Mouse (Mus musculus): ENCODE measurements around the gene Mark3. TPM values are rescaled to one million over a fixed set of nuclear protein-coding genes. Genes with fewer than 3 reads are reported as not detected.

Gene Mark3
- polyA plus RNA-seq, 1 experiment from 2014 or later, result 20.7 TPM

DNA sequence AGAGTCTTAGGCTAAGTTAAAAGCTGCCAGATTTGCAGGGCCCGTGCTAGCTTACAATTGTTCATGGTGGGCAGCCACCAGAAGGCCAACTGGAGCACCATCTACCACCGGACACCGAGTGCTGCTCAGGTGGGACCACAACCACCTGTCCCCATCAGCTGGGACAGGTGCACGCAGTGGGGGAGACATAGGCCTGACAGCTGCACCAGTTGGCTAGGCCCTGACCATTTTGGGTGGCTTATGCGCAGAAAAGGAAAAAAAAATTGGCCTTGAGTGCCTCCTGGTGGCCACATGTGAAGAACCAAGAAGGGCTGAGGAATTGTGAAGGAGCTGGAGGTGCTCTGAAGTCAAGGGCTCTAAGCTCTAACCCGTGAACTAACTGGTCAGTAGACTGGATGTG lies 121.9 kb downstream of the Mark3 start:
- Histone ChIP-seq H3K36me3 (ENCODE audit: inconsistent target) (no peaks in the 10 kb centered on the region), H3K27ac (peak overlapping the region; percentile 4; the same call in 1 of the 2 replicates), H3K79me2 (ENCODE audit: inconsistent target) (no peaks in the 10 kb centered on the region), H3K4me3 (ENCODE audit: inconsistent target) (no peak overlapping the region)
- 34% methylated on average over 6 of the region's 6 CpGs for WGBS (ENCODE audit: missing documents)

DNA sequence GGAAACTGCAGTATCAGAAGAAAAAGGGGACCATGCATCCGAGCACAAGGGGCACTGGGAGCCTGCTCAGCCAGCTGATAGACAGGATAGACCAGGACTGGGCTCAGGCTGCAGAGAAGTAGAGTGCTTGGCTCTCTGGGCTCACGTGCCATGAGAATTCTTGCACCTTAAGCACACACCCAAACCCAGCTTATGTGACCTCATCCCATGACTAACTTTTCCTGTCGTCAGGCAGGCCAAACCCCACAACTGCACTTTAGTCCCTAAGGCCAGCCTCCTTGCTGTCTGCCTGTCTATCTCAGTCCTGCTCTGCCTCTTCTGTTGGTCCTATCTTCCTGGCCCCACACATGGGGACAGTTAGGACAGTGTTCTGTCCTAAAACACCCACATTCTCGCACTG lies 123.4 kb downstream of the Mark3 start:
- 66% methylated on average over 4 of the region's 4 CpGs for WGBS (ENCODE audit: missing documents)
- no peaks in the 10 kb centered on the region for H3K79me2 ChIP-seq (ENCODE audit: inconsistent target)

DNA sequence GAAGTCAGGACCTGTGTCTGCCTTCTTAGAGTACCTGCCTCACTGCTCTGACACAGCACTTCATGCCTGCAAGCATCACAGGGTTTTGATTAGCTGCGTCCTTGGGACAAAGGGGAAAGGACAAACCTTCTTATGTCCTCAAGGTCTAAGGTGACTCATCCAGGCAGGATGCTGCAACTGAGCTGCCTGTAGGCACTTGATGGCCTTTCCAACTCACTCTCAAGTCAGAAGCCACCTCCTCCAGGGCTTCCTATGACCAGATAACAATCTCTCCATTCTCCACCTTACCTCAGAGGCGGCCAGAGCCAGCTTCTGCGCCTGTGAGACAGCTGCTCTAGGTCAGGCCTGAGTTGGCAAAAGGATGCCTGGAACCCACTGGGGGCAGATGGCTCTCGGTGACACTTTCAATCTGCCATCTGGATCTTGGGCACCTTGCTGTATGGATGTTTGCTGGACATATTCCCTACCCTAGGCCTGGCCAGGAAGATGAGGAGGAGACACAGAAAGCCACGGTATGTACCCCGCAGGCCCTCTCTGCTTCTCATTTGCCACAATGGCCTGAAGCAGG lies 124.1 kb downstream of the Mark3 start:
- no peak overlapping the region for H3K27ac ChIP-seq
- WGBS (ENCODE audit: missing documents), result 91% methylated on average over 6 of the region's 6 CpGs
- no peaks in the 10 kb centered on the region for H3K79me2 ChIP-seq (ENCODE audit: inconsistent target)
- no peaks in the 10 kb centered on the region for H3K36me3 ChIP-seq (ENCODE audit: inconsistent target)
- H3K4me3 ChIP-seq (ENCODE audit: inconsistent target), result no peak overlapping the region

More for the DNA sequence above, 123.4 kb downstream of the Mark3 start:
- Histone ChIP-seq H3K27ac (no peak overlapping the region), H3K36me3 (ENCODE audit: inconsistent target) (no peaks in the 10 kb centered on the region), H3K4me3 (ENCODE audit: inconsistent target) (no peak overlapping the region)

DNA sequence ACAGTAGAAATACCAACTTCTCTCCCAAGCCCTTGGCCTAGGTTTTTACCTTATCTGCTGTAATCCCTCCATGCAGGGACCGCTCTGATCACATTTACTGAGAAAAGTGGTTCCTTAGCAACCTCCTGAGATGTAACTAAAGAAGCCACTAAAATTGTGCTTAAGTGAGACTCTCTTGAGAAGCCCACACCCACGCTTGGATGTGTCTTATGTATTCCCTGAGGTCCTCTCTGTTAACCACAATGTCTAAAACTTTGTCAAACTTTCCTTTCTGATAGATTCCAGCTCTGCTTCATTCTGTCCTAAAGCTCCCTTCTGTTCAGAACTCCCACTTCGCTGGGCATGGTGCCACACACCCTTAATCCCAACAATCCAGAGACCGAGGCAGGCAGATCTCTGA lies 125.2 kb downstream of the Mark3 start:
- Histone ChIP-seq H3K4me3 (ENCODE audit: inconsistent target) (no peak overlapping the region), H3K36me3 (ENCODE audit: inconsistent target) (no peaks in the 10 kb centered on the region), H3K27ac (no peak overlapping the region), H3K79me2 (ENCODE audit: inconsistent target) (no peaks in the 10 kb centered on the region)
- 94% methylated on average over 4 of the region's 4 CpGs for WGBS (ENCODE audit: missing documents)

DNA sequence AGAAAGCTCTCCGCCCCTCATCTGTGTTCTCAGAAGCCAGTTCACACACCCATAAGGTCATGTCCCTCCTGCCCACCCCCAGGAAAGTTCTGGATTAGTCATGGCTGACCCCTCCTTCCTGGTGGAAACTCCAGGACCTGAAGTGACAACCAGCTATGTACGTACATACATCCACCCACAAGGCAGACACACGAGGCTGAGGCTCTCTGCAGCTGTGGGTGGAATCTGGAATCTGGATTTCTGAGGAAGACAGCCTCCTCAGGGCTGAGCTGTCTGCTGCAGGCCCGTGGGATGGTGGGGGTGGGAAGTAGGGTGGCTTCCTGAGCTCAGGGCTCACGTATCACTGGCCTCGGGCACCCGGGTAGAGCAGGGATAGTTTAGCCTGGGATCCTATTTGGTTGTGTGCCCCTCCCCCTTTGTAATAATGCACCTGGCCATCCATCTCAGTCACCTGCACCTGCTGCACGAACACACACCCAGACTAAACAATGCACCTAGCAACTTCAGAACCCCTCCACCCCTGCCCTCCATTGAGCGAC lies 126.7 kb downstream of the Mark3 start:
- Histone ChIP-seq H3K79me2 (ENCODE audit: inconsistent target) (no peaks in the 10 kb centered on the region), H3K36me3 (ENCODE audit: inconsistent target) (no peaks in the 10 kb centered on the region), H3K4me3 (ENCODE audit: inconsistent target) (no peak overlapping the region), H3K27ac (no peak overlapping the region)
- WGBS (ENCODE audit: missing documents), result 84% methylated on average over 9 of the region's 9 CpGs

DNA sequence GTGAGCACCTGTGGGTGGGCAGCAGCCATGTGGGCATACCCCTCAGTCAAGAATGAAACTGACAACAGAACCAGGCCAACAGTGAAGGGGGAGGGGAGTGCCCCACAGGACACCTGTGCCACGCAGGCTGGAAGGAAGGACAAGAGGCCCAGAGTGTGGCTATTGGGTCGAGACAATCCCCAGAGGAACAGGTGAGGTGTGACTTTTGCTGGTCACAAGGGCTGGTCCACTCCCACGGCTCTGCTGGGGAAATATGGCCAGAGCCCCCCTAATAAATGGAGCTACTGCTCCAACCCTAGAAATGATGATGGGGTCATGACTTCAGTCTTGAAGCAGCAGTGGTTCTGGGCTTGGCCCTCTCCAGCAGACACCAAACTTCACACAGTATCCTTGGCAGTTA lies 129.0 kb downstream of the Mark3 start:
- Histone ChIP-seq H3K36me3 (ENCODE audit: inconsistent target) (no peaks in the 10 kb centered on the region), H3K4me3 (ENCODE audit: inconsistent target) (no peak overlapping the region), H3K27ac (no peak overlapping the region), H3K79me2 (ENCODE audit: inconsistent target) (no peaks in the 10 kb centered on the region)
- WGBS (ENCODE audit: missing documents), result 67% methylated on average over 3 of the region's 3 CpGs

DNA sequence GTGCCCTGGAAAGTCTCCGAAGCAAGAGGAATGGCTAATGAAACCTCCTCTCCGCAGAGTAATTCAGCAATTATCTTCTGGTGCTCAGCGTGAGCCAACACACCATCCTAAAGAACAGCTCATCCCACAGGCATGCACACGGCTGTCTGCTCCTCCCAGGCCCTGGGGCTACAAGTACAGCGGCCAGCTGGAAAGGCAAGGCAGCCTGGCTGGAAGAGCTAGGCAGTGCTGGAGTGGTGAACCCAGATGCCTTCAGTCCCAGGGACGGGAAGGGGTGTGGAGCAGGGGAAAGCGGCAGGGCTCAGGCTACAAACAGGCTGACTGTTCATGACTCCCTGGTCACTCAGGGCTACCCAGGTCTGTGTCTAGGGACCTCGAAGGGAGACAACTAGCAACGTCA lies 130.3 kb downstream of the Mark3 start:
- H3K79me2 ChIP-seq (ENCODE audit: inconsistent target), result no peaks in the 10 kb centered on the region
- 91% methylated on average over 9 of the region's 9 CpGs for WGBS (ENCODE audit: missing documents)
- H3K36me3 ChIP-seq (ENCODE audit: inconsistent target), result peaks cover 10% of the 10 kb centered on the region; the same call in 1 of the 2 replicates
- H3K4me3 ChIP-seq (ENCODE audit: inconsistent target), result no peak overlapping the region
- H3K27ac ChIP-seq, result no peak overlapping the region

DNA sequence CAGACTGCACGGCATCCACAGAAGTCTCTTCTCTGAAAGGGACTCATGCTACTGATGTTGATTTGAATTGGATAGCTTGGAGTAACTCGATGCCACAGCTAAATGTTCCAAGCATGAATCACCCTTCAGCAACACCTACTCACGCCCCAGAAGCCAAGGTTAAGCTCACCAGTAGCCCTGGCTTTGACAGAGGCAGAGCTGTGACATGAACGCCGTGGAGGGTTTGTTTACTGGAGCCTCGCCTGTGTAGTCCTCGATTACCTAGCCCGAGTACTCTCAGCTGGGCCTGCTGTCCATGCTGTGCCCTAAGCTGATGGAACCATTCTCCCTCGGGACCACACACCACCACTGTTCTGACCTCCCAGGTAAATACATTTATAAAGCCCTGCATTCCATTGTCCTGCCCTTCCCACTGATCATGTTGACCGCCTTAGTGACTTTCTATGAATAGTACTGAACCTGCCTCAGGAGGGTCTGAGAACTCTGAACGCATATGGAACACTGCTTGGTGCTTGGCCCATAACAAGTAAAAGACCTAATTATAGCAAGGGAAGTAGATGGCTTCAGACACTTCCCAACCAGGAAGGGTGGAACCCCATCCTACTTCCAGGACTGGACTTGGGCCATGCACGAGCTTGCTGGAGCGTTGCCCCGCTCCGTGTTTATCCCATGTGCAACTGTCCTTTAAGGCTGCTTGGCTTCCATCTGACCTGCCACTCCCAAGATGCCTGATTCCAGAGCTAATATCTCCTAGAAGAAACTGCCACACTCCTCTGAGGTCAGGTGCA lies 131.1 kb downstream of the Mark3 start:
- no peak overlapping the region for H3K4me3 ChIP-seq (ENCODE audit: inconsistent target)
- peaks cover 2% of the 10 kb centered on the region; the same call in 1 of the 2 replicates for H3K79me2 ChIP-seq (ENCODE audit: inconsistent target)
- H3K27ac ChIP-seq, result no peak overlapping the region
- WGBS (ENCODE audit: missing documents), result 85% methylated on average over 15 of the region's 15 CpGs
- H3K36me3 ChIP-seq (ENCODE audit: inconsistent target), result peaks cover 18% of the 10 kb centered on the region

Other genes starting within 250 kb of the Mark3 start
- gene Cdc42bpb, start 196.8 kb upstream of the Mark3 start, polyA plus RNA-seq (2018), result 42.2 to 86.3 TPM (median 42.7 TPM) in 3 replicates
- not detected in 3 replicates for gene Lbhd2, start 167.7 kb upstream of the Mark3 start, polyA plus RNA-seq (2018)
- gene Exoc3l4, start 157.5 kb upstream of the Mark3 start, polyA plus RNA-seq (2018), result 8.0 to 13.2 TPM (median 12.5 TPM) in 3 replicates
- gene Tnfaip2, start 132.1 kb upstream of the Mark3 start, polyA plus RNA-seq (2018), result 127 to 339 TPM (median 289 TPM) in 3 replicates
- not detected in 3 replicates for gene Gm266, start 88.7 kb upstream of the Mark3 start, polyA plus RNA-seq (2018)
- 111 to 154 TPM (median 137 TPM) in 3 replicates for gene Eif5, start 36.5 kb upstream of the Mark3 start, polyA plus RNA-seq (2018)
- gene Ckb, start 97.8 kb downstream of the Mark3 start, polyA plus RNA-seq (2018), result 135 to 330 TPM (median 190 TPM) in 3 replicates
- gene Trmt61a, start 103.6 kb downstream of the Mark3 start, polyA plus RNA-seq (2018), result 3.4 to 25.1 TPM (median 4.4 TPM) in 3 replicates
- 17.0 to 24.0 TPM (median 23.4 TPM) in 3 replicates for gene Bag5, start 138.7 kb downstream of the Mark3 start, polyA plus RNA-seq (2018)
- 25.8 to 45.9 TPM (median 27.0 TPM) in 3 replicates for gene Apopt1, start 138.7 kb downstream of the Mark3 start, polyA plus RNA-seq (2018)
- gene Klc1, start 184.3 kb downstream of the Mark3 start, polyA plus RNA-seq (2018), result 70.3 to 119 TPM (median 70.6 TPM) in 3 replicates
- gene Xrcc3, start 239.3 kb downstream of the Mark3 start, polyA plus RNA-seq (2018), result 0.75 to 4.9 TPM (median 1.3 TPM) in 3 replicates
- gene Zfyve21, start 239.6 kb downstream of the Mark3 start, polyA plus RNA-seq (2018), result 5.7 to 14.3 TPM (median 12.7 TPM) in 3 replicates